Mouse (Mus musculus) liver, embryonic 14.5 days (tissue): ENCODE data around the gene Xrcc3.

Experiments used
- CTCF ChIP-seq: IDR thresholded peaks from 2 replicates; pipeline ENCODE4 v1.5.1; 2016; ENCODE audit warnings: antibody characterized with exemption, low read depth, control low read depth
- EP300 ChIP-seq: IDR thresholded peaks from 2 replicates; pipeline ENCODE4 v1.6.1; 2016; ENCODE audit warnings: antibody characterized with exemption, low read depth

GRCm38 (mm10) chr12:111833457-111833856, 19.8 kb upstream of the Xrcc3 start:
- TF ChIP-seq EP300 = peak; percentile 60; the same call in 1 of the 2 replicates
- TF ChIP-seq CTCF = no peak
